Mouse (Mus musculus) bone marrow, adult 2 months (tissue): ENCODE results near the gene Suds3.

Experiments used
- CTCF ChIP-seq: fragments of 200-500 bp; IDR thresholded peaks from 2 replicates; pipeline ENCODE4 v1.5.1; 2011; ENCODE audit warnings: low read length, control low read depth; ENCODE audit not compliant: control insufficient read depth, insufficient read depth
- POLR2A ChIP-seq: fragments of 200-500 bp; IDR thresholded peaks from 2 replicates; pipeline ENCODE4 v1.6.1; 2011; ENCODE audit warnings: low read depth, mild to moderate bottlenecking, control low read depth, low read length, borderline replicate concordance; ENCODE audit not compliant: control insufficient read depth

DNA sequence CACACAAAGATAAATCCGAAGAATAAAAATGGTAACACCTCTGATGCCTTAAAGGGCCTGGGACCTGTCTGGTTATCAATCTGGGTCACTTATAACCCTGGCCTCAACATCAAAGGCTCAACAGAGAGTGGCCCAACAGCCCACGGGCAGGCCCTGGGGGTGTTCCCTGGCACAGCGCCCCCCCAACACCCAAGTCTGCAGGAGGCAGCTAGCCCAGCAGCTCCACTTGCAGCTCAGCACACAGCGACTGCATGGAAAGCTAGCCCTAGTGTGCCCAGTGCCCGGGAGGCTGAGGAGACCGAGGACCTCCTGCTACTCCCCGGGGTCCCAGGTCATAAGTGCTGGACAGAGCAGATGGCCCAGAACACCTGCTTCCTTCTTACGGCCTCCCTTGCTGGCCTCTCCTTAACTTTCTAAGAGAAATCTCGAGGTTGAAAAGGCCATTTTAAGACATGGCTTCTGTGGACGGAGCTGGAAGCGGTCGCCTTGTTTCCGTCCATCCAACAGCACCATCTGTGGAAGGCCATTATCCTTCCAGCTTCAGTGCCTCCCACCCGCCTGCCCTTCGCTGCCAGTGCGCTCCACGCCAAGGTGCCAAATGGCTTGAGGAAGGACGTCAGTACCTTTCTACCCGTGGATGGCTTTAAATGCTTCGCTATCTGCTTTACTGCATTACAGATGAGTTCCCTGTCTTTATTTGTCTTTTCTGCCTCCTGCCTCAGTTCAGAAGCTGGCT is 12.6 kb downstream of the Suds3 start:
- no peak for TF ChIP-seq POLR2A
- no peak for TF ChIP-seq CTCF
